Comparison of ENCODE assay signal across 11 mouse cellular contexts in genomic region chr13:116967459-116967858, GRCm38 (mm10).
"Had no signal": no experiment of that assay in that cellular context is flagged by ENCODE, and none has a peak within 500 bp of the region (broad histone marks: within the 10 kb centered on the region; RNA-seq: fewer than 3 reads in every experiment).

No protein-coding gene starts in this region.

- ATAC-seq: liver, postnatal 0 days; lung, postnatal 0 days; midbrain, embryonic 13.5 days had no signal

- DNase-seq: liver, postnatal 0 days; lung, adult 2 months; lung, postnatal 14 days; lung, postnatal 36 days; retina, postnatal 1 day; right cerebral cortex, adult 18-20 months; thymus, adult 2 months; thymus, postnatal 25 days; thymus, postnatal 4 days had no signal
